Mouse (Mus musculus) MEL (cell line): Measurements from ENCODE around the gene Rcor1. TPM values are rescaled to one million over a fixed set of nuclear protein-coding genes. Genes with fewer than 3 reads are reported as not detected.

ENCODE experiments used
- DNase-seq: peaks from one replicate; pipeline ENCODE4 v3.0.0; 2011; ENCODE audit warnings: low read depth, low spot score
- H3K27ac ChIP-seq: 2 replicates; pipeline ENCODE4 v1.5.1; 2012; ENCODE audit warnings: low read depth, mild to moderate bottlenecking, control low read depth, low read length, moderate library complexity; ENCODE audit not compliant: control insufficient read depth
- H3K27me3 ChIP-seq, 2 experiments: fragments of 150-350 bp in 1 of 2; sonication (generic) in 1 of 2; 2 replicates each; pipeline ENCODE4 v1.6.1; 2012; ENCODE audit warnings: low read length in 2 of 2, mild to moderate bottlenecking in 2 of 2, improper control_type of control experiment in 1 of 2, moderate library complexity in 1 of 2; ENCODE audit not compliant: insufficient read depth in 2 of 2, control insufficient read depth in 1 of 2
- H3K36me3 ChIP-seq, 2 experiments: 2 replicates each; pipeline ENCODE4 v1.6.1; 2012 to 2014; ENCODE audit warnings: low read length in 2 of 2, improper control_type of control experiment in 1 of 2, inconsistent platforms in 1 of 2, mild to moderate bottlenecking in 1 of 2; ENCODE audit not compliant: insufficient read depth in 2 of 2, control insufficient read depth in 1 of 2
- H3K4me1 ChIP-seq, 2 experiments: fragments of 150-350 bp in 1 of 2; sonication (generic) in 1 of 2; 2 replicates each; pipeline ENCODE4 v1.6.1; 2012; ENCODE audit warnings: low read length in 2 of 2, improper control_type of control experiment in 1 of 2, mild to moderate bottlenecking in 1 of 2; ENCODE audit not compliant: insufficient read depth in 2 of 2, control insufficient read depth in 1 of 2
- H3K4me3 ChIP-seq, 2 experiments: fragments of 150-350 bp in 1 of 2; sonication (generic) in 1 of 2; 2 replicates each; pipeline ENCODE4 v1.5.1; 2012; ENCODE audit warnings: low read depth in 2 of 2, low read length in 2 of 2, mild to moderate bottlenecking in 2 of 2, moderate library complexity in 2 of 2, control low read depth in 1 of 2, improper control_type of control experiment in 1 of 2; ENCODE audit not compliant: control insufficient read depth in 1 of 2, insufficient read depth in 1 of 2
- H3K79me2 ChIP-seq: 2 replicates; pipeline ENCODE4 v1.6.1; 2012; ENCODE audit warnings: mild to moderate bottlenecking, low read length, moderate library complexity; ENCODE audit not compliant: control insufficient read depth, poor library complexity, insufficient read depth
- H3K9ac ChIP-seq: 2 replicates; pipeline ENCODE4 v1.6.1; 2012; ENCODE audit warnings: low read depth, mild to moderate bottlenecking, control low read depth, low read length, moderate library complexity; ENCODE audit not compliant: control insufficient read depth, poor library complexity, severe bottlenecking
- H3K9me3 ChIP-seq: fragments of 150-350 bp; sonication (generic); replicated peaks from 2 replicates; pipeline ENCODE4 v1.6.1; 2012; ENCODE audit warnings: mild to moderate bottlenecking, low read length, improper control_type of control experiment, moderate library complexity; ENCODE audit not compliant: insufficient read depth
- ELF1 ChIP-seq: IDR thresholded peaks from 2 replicates; pipeline ENCODE4 v1.6.1; 2014; ENCODE audit warnings: low read depth, mild to moderate bottlenecking, inconsistent platforms, low read length, improper control_type of control experiment, moderate library complexity
- EP300 ChIP-seq, 2 experiments: IDR thresholded peaks; 2 replicates each; pipeline ENCODE4 v1.6.1; 2011; ENCODE audit warnings: improper control_type of control experiment in 2 of 2, low read length in 2 of 2, low read depth in 1 of 2, mild to moderate bottlenecking in 1 of 2
- ETS1 ChIP-seq: IDR thresholded peaks from 2 replicates; pipeline ENCODE4 v1.6.1; 2012; ENCODE audit warnings: low read depth, mild to moderate bottlenecking, inconsistent platforms, low read length, improper control_type of control experiment, moderate library complexity
- HCFC1 ChIP-seq: IDR thresholded peaks from 2 replicates; pipeline ENCODE4 v1.6.1; 2012; ENCODE audit warnings: low read depth, mild to moderate bottlenecking, inconsistent platforms, low read length, improper control_type of control experiment, moderate library complexity
- JUND ChIP-seq: IDR thresholded peaks from 2 replicates; pipeline ENCODE4 v1.6.1; 2011; ENCODE audit warnings: low read depth, mild to moderate bottlenecking, improper control_type of control experiment, low read length
- MAX ChIP-seq: IDR thresholded peaks from 2 replicates; pipeline ENCODE4 v1.6.1; 2011; ENCODE audit warnings: low read length, improper control_type of control experiment
- MXI1 ChIP-seq: IDR thresholded peaks from 2 replicates; pipeline ENCODE4 v1.6.1; 2011; ENCODE audit warnings: mild to moderate bottlenecking, low read depth, low read length, improper control_type of control experiment
- MYB ChIP-seq: IDR thresholded peaks from 2 replicates; pipeline ENCODE4 v1.6.1; 2011; ENCODE audit warnings: mild to moderate bottlenecking, low read depth, low read length, improper control_type of control experiment
- NELFE ChIP-seq: IDR thresholded peaks from 2 replicates; pipeline ENCODE4 v1.6.1; 2011; ENCODE audit warnings: low read depth, low read length, improper control_type of control experiment
- RAD21 ChIP-seq: IDR thresholded peaks from 2 replicates; pipeline ENCODE4 v1.6.1; 2011; ENCODE audit warnings: mild to moderate bottlenecking, low read depth, low read length, improper control_type of control experiment
- RCOR1 ChIP-seq: IDR thresholded peaks from 2 replicates; pipeline ENCODE4 v1.6.1; 2012; ENCODE audit warnings: low read depth, mild to moderate bottlenecking, inconsistent platforms, low read length, improper control_type of control experiment
- SIN3A ChIP-seq: IDR thresholded peaks from 2 replicates; pipeline ENCODE4 v1.6.1; 2012; ENCODE audit warnings: low read length, improper control_type of control experiment, inconsistent platforms
- TCF12 ChIP-seq: IDR thresholded peaks from 2 replicates; pipeline ENCODE4 v1.6.1; 2014; ENCODE audit warnings: low read depth, mild to moderate bottlenecking, inconsistent platforms, low read length, improper control_type of control experiment, moderate library complexity
- UBTF ChIP-seq: IDR thresholded peaks from 2 replicates; pipeline ENCODE4 v1.6.1; 2012; ENCODE audit warnings: low read depth, mild to moderate bottlenecking, inconsistent platforms, low read length, improper control_type of control experiment, moderate library complexity, borderline replicate concordance; ENCODE audit not compliant: insufficient read depth
- USF1 ChIP-seq: IDR thresholded peaks from 2 replicates; pipeline ENCODE4 v1.6.1; 2014; ENCODE audit warnings: low read depth, mild to moderate bottlenecking, inconsistent platforms, low read length, improper control_type of control experiment, moderate library complexity
- ZKSCAN1 ChIP-seq: IDR thresholded peaks from 2 replicates; pipeline ENCODE4 v1.6.1; 2012; ENCODE audit warnings: low read depth, mild to moderate bottlenecking, inconsistent platforms, low read length, improper control_type of control experiment, moderate library complexity
- ZMIZ1 ChIP-seq: IDR thresholded peaks from 2 replicates; pipeline ENCODE4 v1.6.1; 2012; ENCODE audit warnings: low read depth, mild to moderate bottlenecking, inconsistent platforms, low read length, improper control_type of control experiment, moderate library complexity
- ZNF384 ChIP-seq: IDR thresholded peaks from 2 replicates; pipeline ENCODE4 v1.6.1; 2012; ENCODE audit warnings: low read depth, mild to moderate bottlenecking, inconsistent platforms, low read length, improper control_type of control experiment
- polyA plus RNA-seq, 2 experiments: library from polyadenylated mRNA; stranded (reverse) in 1 of 2; unstranded in 1 of 2; fragments of >175 nt in 1 of 2; fragments of >200 nt in 1 of 2; gene quantifications; 2 replicates each; pipeline versions ENCODE4 v1.2.1 to v1.2.4; 2012; ENCODE audit warnings: low replicate concordance in 2 of 2, low read depth in 1 of 2; ENCODE audit not compliant: insufficient read length in 2 of 2, insufficient read depth in 1 of 2, missing spikeins in 1 of 2
- total RNA-seq: library from RNA; depleted of rRNA; stranded (reverse); fragments of 300-350 nt; gene quantifications from 2 replicates; pipeline ENCODE4 v1.2.3, GENCODE M21; 2012

Rcor1 gene
- total and polyA plus RNA-seq, 3 experiments = 23.1 to 44.3 (median 37.1) TPM

DNA sequence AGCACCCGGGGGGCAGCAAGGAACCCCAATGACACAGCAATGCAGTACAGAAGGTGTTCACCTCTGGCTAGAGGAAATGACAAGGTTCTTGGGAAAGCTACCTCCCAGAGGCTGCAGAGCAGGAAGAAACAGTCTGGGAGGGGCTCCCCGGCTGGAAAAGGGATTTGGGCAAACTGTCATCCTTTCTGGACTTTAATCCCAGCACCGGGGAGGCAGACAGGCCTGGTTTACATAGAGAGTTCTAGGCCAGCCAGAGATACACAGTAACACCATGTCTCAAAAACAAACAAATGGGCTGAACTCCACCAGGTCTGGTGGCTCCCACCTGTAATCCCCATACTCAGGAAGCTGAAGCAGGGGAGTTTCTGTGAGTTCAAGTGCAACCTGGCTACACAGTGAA, 45.9 kb upstream of the Rcor1 start:
- no peaks in the 10 kb centered on the region for H3K9me3 ChIP-seq
- no peak overlapping the region for H3K4me3 ChIP-seq
- no peak for TF ChIP-seq ZMIZ1
- TF ChIP-seq EP300 (IDR thresholded peaks at IDR 0.05; ENCODE audit: low read depth in 1 of 2, low read length in 2 of 2) = no peak
- TF ChIP-seq RCOR1 = no peak
- TF ChIP-seq ETS1 = no peak
- no peak for TF ChIP-seq MXI1
- TF ChIP-seq UBTF = no peak
- TF ChIP-seq USF1 = no peak
- TF ChIP-seq ELF1 = no peak
- TF ChIP-seq TCF12 = no peak
- TF ChIP-seq HCFC1 = no peak
- TF ChIP-seq ZNF384 = no peak
- DNase-seq = no peak
- H3K4me1 ChIP-seq = peaks cover 0 to 18% of the 10 kb centered on the region in 2 experiments; a peak in 2 of 4 replicates
- H3K27ac ChIP-seq = no peak overlapping the region
- H3K27me3 ChIP-seq = no peaks in the 10 kb centered on the region
- H3K36me3 ChIP-seq = peaks cover 0 to 5% of the 10 kb centered on the region in 2 experiments; a peak in 2 of 4 replicates
- H3K79me2 ChIP-seq = no peaks in the 10 kb centered on the region; the same call in 1 of the 2 replicates
- no peak overlapping the region for H3K9ac ChIP-seq

DNA sequence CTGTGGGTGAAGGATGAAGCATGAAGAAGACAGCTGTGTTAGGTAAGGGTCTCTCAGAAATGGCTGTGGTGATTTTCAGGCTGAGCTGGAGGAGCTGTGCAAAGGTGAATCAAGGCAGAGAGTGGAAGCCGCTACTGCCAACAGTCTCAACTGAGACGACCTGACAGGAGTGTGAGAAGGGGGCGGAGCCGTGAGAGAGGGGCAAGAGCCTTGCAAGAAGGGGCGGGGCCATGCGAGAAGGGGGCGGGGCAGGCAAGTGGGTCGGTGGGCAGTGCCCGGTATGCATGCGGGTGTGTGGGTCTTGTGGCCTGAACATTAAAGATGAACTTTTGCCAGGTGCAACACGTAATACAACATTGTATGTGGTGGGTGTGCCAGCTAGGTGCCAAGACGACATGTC, 44.5 kb upstream of the Rcor1 start:
- Histone ChIP-seq H3K4me1 (peaks cover 0 to 18% of the 10 kb centered on the region in 2 experiments; a peak in 2 of 4 replicates), H3K27ac (no peak overlapping the region), H3K9me3 (no peaks in the 10 kb centered on the region), H3K4me3 (no peak overlapping the region), H3K9ac (no peak overlapping the region), H3K36me3 (peaks cover 0 to 5% of the 10 kb centered on the region in 2 experiments; a peak in 2 of 4 replicates), H3K79me2 (no peaks in the 10 kb centered on the region; the same call in 1 of the 2 replicates), H3K27me3 (no peaks in the 10 kb centered on the region)
- TF ChIP-seq NELFE (no peak), HCFC1 (no peak), SIN3A (no peak), JUND (no peak), MXI1 (no peak), MYB (no peak), RAD21 (no peak), ZKSCAN1 (no peak), MAX (no peak)
- DNase-seq = no peak
